Mouse (Mus musculus) MEL (cell line): ENCODE measurements around the gene Il6ra. TPM values are rescaled to one million over a fixed set of nuclear protein-coding genes. Genes with fewer than 3 reads are reported as not detected.

Experiments
- DNase-seq: peaks from one replicate; pipeline ENCODE4 v3.0.0; 2011; ENCODE audit warnings: low read depth, low spot score
- H3K27ac ChIP-seq: 2 replicates; pipeline ENCODE4 v1.5.1; 2012; ENCODE audit warnings: low read depth, mild to moderate bottlenecking, control low read depth, low read length, moderate library complexity; ENCODE audit not compliant: control insufficient read depth
- H3K27me3 ChIP-seq, 2 experiments: fragments of 150-350 bp in 1 of 2; sonication (generic) in 1 of 2; 2 replicates each; pipeline ENCODE4 v1.6.1; 2012; ENCODE audit warnings: low read length in 2 of 2, mild to moderate bottlenecking in 2 of 2, improper control_type of control experiment in 1 of 2, moderate library complexity in 1 of 2; ENCODE audit not compliant: insufficient read depth in 2 of 2, control insufficient read depth in 1 of 2
- H3K36me3 ChIP-seq, 2 experiments: 2 replicates each; pipeline ENCODE4 v1.6.1; 2012 to 2014; ENCODE audit warnings: low read length in 2 of 2, improper control_type of control experiment in 1 of 2, inconsistent platforms in 1 of 2, mild to moderate bottlenecking in 1 of 2; ENCODE audit not compliant: insufficient read depth in 2 of 2, control insufficient read depth in 1 of 2
- H3K4me1 ChIP-seq, 2 experiments: fragments of 150-350 bp in 1 of 2; sonication (generic) in 1 of 2; 2 replicates each; pipeline ENCODE4 v1.6.1; 2012; ENCODE audit warnings: low read length in 2 of 2, improper control_type of control experiment in 1 of 2, mild to moderate bottlenecking in 1 of 2; ENCODE audit not compliant: insufficient read depth in 2 of 2, control insufficient read depth in 1 of 2
- H3K4me3 ChIP-seq, 2 experiments: fragments of 150-350 bp in 1 of 2; sonication (generic) in 1 of 2; 2 replicates each; pipeline ENCODE4 v1.5.1; 2012; ENCODE audit warnings: low read depth in 2 of 2, low read length in 2 of 2, mild to moderate bottlenecking in 2 of 2, moderate library complexity in 2 of 2, control low read depth in 1 of 2, improper control_type of control experiment in 1 of 2; ENCODE audit not compliant: control insufficient read depth in 1 of 2, insufficient read depth in 1 of 2
- H3K79me2 ChIP-seq: 2 replicates; pipeline ENCODE4 v1.6.1; 2012; ENCODE audit warnings: mild to moderate bottlenecking, low read length, moderate library complexity; ENCODE audit not compliant: control insufficient read depth, poor library complexity, insufficient read depth
- H3K9ac ChIP-seq: 2 replicates; pipeline ENCODE4 v1.6.1; 2012; ENCODE audit warnings: low read depth, mild to moderate bottlenecking, control low read depth, low read length, moderate library complexity; ENCODE audit not compliant: control insufficient read depth, poor library complexity, severe bottlenecking
- H3K9me3 ChIP-seq: fragments of 150-350 bp; sonication (generic); replicated peaks from 2 replicates; pipeline ENCODE4 v1.6.1; 2012; ENCODE audit warnings: mild to moderate bottlenecking, low read length, improper control_type of control experiment, moderate library complexity; ENCODE audit not compliant: insufficient read depth
- BHLHE40 ChIP-seq: IDR thresholded peaks from 2 replicates; pipeline ENCODE4 v1.6.1; 2012; ENCODE audit warnings: low read depth, mild to moderate bottlenecking, inconsistent platforms, low read length, improper control_type of control experiment, borderline replicate concordance
- CHD1 ChIP-seq: IDR thresholded peaks from 2 replicates; pipeline ENCODE4 v1.6.1; 2012; ENCODE audit warnings: low read depth, mild to moderate bottlenecking, inconsistent platforms, low read length, improper control_type of control experiment
- E2F4 ChIP-seq: IDR thresholded peaks from 2 replicates; pipeline ENCODE4 v1.6.1; 2011; ENCODE audit warnings: low read depth, low read length, improper control_type of control experiment, borderline replicate concordance
- ELF1 ChIP-seq: IDR thresholded peaks from 2 replicates; pipeline ENCODE4 v1.6.1; 2014; ENCODE audit warnings: low read depth, mild to moderate bottlenecking, inconsistent platforms, low read length, improper control_type of control experiment, moderate library complexity
- EP300 ChIP-seq, 2 experiments: IDR thresholded peaks; 2 replicates each; pipeline ENCODE4 v1.6.1; 2011; ENCODE audit warnings: improper control_type of control experiment in 2 of 2, low read length in 2 of 2, low read depth in 1 of 2, mild to moderate bottlenecking in 1 of 2
- ETS1 ChIP-seq: IDR thresholded peaks from 2 replicates; pipeline ENCODE4 v1.6.1; 2012; ENCODE audit warnings: low read depth, mild to moderate bottlenecking, inconsistent platforms, low read length, improper control_type of control experiment, moderate library complexity
- GABPA ChIP-seq: IDR thresholded peaks from 2 replicates; pipeline ENCODE4 v1.6.1; 2012; ENCODE audit warnings: low read depth, mild to moderate bottlenecking, inconsistent platforms, low read length, improper control_type of control experiment, moderate library complexity
- GATA1 ChIP-seq: IDR thresholded peaks from 2 replicates; pipeline ENCODE4 v1.6.1; 2011; ENCODE audit warnings: low read depth, low read length, improper control_type of control experiment
- MAFK ChIP-seq: IDR thresholded peaks from 2 replicates; pipeline ENCODE4 v1.6.1; 2011; ENCODE audit warnings: low read depth, mild to moderate bottlenecking, low read length, improper control_type of control experiment, borderline replicate concordance
- MXI1 ChIP-seq: IDR thresholded peaks from 2 replicates; pipeline ENCODE4 v1.6.1; 2011; ENCODE audit warnings: mild to moderate bottlenecking, low read depth, low read length, improper control_type of control experiment
- MYC ChIP-seq: IDR thresholded peaks from 2 replicates; pipeline ENCODE4 v1.6.1; 2011; ENCODE audit warnings: low read depth, mild to moderate bottlenecking, low read length, improper control_type of control experiment, moderate library complexity
- NRF1 ChIP-seq: IDR thresholded peaks from 2 replicates; pipeline ENCODE4 v1.6.1; 2014; ENCODE audit warnings: low read depth, mild to moderate bottlenecking, inconsistent platforms, low read length, improper control_type of control experiment, moderate library complexity; ENCODE audit not compliant: poor library complexity, insufficient read depth, severe bottlenecking
- POLR2A ChIP-seq, 2 experiments: IDR thresholded peaks; 2 replicates each; pipeline ENCODE4 v1.6.1; 2011 to 2012; ENCODE audit warnings: low read length in 2 of 2, mild to moderate bottlenecking in 2 of 2, control low read depth in 1 of 2, improper control_type of control experiment in 1 of 2, low read depth in 1 of 2, moderate library complexity in 1 of 2; ENCODE audit not compliant: control insufficient read depth in 1 of 2, insufficient read depth in 1 of 2, poor library complexity in 1 of 2
- POLR2AphosphoS2 ChIP-seq: IDR thresholded peaks from 2 replicates; pipeline ENCODE4 v1.6.1; 2011; ENCODE audit warnings: low read length, improper control_type of control experiment
- POLR2AphosphoS5 ChIP-seq: IDR thresholded peaks from 2 replicates; pipeline ENCODE4 v1.6.1; 2012; ENCODE audit warnings: low read depth, borderline replicate concordance, mild to moderate bottlenecking, inconsistent platforms, low read length, moderate library complexity, mixed read lengths
- RAD21 ChIP-seq: IDR thresholded peaks from 2 replicates; pipeline ENCODE4 v1.6.1; 2011; ENCODE audit warnings: mild to moderate bottlenecking, low read depth, low read length, improper control_type of control experiment
- RCOR1 ChIP-seq: IDR thresholded peaks from 2 replicates; pipeline ENCODE4 v1.6.1; 2012; ENCODE audit warnings: low read depth, mild to moderate bottlenecking, inconsistent platforms, low read length, improper control_type of control experiment
- TAL1 ChIP-seq: IDR thresholded peaks from 2 replicates; pipeline ENCODE4 v1.6.1; 2012; ENCODE audit warnings: mild to moderate bottlenecking, inconsistent platforms, low read length, moderate library complexity, mixed read lengths
- TBP ChIP-seq: IDR thresholded peaks from 2 replicates; pipeline ENCODE4 v1.8.0; 2011; ENCODE audit warnings: low read depth, low read length, improper control_type of control experiment
- UBTF ChIP-seq: IDR thresholded peaks from 2 replicates; pipeline ENCODE4 v1.6.1; 2012; ENCODE audit warnings: low read depth, mild to moderate bottlenecking, inconsistent platforms, low read length, improper control_type of control experiment, moderate library complexity, borderline replicate concordance; ENCODE audit not compliant: insufficient read depth
- USF1 ChIP-seq: IDR thresholded peaks from 2 replicates; pipeline ENCODE4 v1.6.1; 2014; ENCODE audit warnings: low read depth, mild to moderate bottlenecking, inconsistent platforms, low read length, improper control_type of control experiment, moderate library complexity
- ZKSCAN1 ChIP-seq: IDR thresholded peaks from 2 replicates; pipeline ENCODE4 v1.6.1; 2012; ENCODE audit warnings: low read depth, mild to moderate bottlenecking, inconsistent platforms, low read length, improper control_type of control experiment, moderate library complexity
- ZMIZ1 ChIP-seq: IDR thresholded peaks from 2 replicates; pipeline ENCODE4 v1.6.1; 2012; ENCODE audit warnings: low read depth, mild to moderate bottlenecking, inconsistent platforms, low read length, improper control_type of control experiment, moderate library complexity
- polyA plus RNA-seq, 2 experiments: library from polyadenylated mRNA; stranded (reverse) in 1 of 2; unstranded in 1 of 2; fragments of >175 nt in 1 of 2; fragments of >200 nt in 1 of 2; gene quantifications; 2 replicates each; pipeline versions ENCODE4 v1.2.1 to v1.2.4; 2012; ENCODE audit warnings: low replicate concordance in 2 of 2, low read depth in 1 of 2; ENCODE audit not compliant: insufficient read length in 2 of 2, insufficient read depth in 1 of 2, missing spikeins in 1 of 2
- total RNA-seq: library from RNA; depleted of rRNA; stranded (reverse); fragments of 300-350 nt; gene quantifications from 2 replicates; pipeline ENCODE4 v1.2.3, GENCODE M21; 2012

Gene Il6ra
- total and polyA plus RNA-seq, 3 experiments = 0.15 to 3.4 TPM; not detected in 1

DNA sequence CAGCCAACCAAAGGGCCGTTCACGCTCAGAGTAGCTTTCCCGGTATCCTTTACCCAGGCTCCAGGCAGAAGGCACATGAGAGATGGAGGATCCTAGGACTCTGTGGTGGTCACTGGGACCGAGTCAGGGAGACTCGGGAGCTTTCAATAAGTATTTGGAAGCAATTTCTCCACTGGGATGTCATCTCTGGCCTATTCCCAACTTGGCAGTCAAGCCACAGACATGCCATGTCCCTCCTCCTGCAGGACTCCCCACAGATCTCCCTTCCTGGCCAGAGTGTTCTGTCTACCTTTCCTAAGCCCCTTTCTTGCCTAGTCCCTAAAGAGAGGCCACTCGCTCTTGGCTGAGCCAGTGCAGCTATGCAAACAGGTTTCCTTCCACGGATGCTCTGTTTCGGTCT lies 35.9 kb downstream of the Il6ra start:
- Histone ChIP-seq H3K9ac (no peak overlapping the region), H3K79me2 (no peaks in the 10 kb centered on the region), H3K4me3 (no peak overlapping the region), H3K4me1 (peaks cover 3 to 16% of the 10 kb centered on the region in 2 experiments), H3K27ac (no peak overlapping the region), H3K9me3 (no peaks in the 10 kb centered on the region), H3K36me3 (peaks cover 0 to 11% of the 10 kb centered on the region in 2 experiments; a peak in 2 of 4 replicates), H3K27me3 (no peaks in the 10 kb centered on the region)
- no peak for DNase-seq
- no peak for TF ChIP-seq USF1
- no peak for TF ChIP-seq MAFK
- no peak for TF ChIP-seq TAL1
- TF ChIP-seq POLR2AphosphoS5 = no peak
- TF ChIP-seq UBTF = no peak
- no peak for TF ChIP-seq CHD1

DNA sequence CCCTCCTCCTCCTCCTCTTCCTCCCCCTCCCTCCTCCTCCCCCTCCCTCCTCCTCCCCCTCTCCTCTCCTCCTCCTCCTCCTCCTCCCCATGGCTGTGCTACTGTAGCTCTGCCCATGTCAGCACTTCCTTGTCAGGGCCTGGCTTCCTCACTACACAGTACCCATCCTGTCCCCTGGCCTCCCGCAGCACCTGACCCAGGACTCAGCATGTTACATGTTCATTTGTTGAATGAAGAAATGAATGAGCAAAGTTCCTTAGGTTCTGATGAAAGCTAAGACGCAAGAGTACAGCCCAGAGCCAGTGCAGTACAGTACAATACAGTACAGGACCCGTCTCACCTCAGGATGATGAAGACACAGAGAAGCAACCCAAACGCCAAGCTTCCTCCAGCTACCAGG lies 36.5 kb downstream of the Il6ra start:
- DNase-seq = no peak
- no peaks in the 10 kb centered on the region for H3K79me2 ChIP-seq
- peaks cover 6 to 23% of the 10 kb centered on the region in 2 experiments for H3K4me1 ChIP-seq
- no peaks in the 10 kb centered on the region for H3K9me3 ChIP-seq
- no peaks in the 10 kb centered on the region for H3K27me3 ChIP-seq
- no peak overlapping the region for H3K27ac ChIP-seq
- H3K36me3 ChIP-seq = peaks cover 0 to 16% of the 10 kb centered on the region in 2 experiments; a peak in 2 of 4 replicates
- TF ChIP-seq POLR2A (IDR thresholded peaks at IDR 0.05; ENCODE audit: control insufficient read depth in 1 of 2, insufficient read depth in 1 of 2, low read depth in 1 of 2, low read length in 2 of 2, poor library complexity in 1 of 2) = no peak
- no peak for TF ChIP-seq MYC
- no peak for TF ChIP-seq POLR2AphosphoS2
- no peak overlapping the region for H3K4me3 ChIP-seq
- H3K9ac ChIP-seq = no peak overlapping the region

DNA sequence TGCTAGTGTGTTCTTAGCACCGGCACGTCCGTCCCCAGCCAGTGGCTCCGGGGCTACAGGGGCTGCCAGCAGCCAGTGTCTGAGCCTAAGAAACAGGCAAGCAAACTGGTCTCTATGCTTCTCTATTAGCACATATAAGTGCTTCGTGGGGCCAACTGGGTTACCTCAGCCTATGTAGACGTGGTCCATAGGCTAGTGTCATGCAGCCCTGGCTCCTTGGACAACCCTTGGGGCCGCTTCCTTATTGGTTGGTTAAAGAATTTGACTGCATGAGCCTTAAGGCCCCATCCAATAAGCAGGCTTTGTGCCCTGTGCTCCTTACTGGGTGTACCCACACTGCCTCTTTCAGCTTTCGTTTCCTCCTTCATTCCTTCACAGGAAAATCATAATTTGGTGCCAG lies 37.2 kb downstream of the Il6ra start:
- Histone ChIP-seq H3K36me3 (peaks cover 0 to 23% of the 10 kb centered on the region in 2 experiments; a peak in 2 of 4 replicates), H3K4me3 (no peak overlapping the region), H3K27me3 (no peaks in the 10 kb centered on the region), H3K9me3 (no peaks in the 10 kb centered on the region), H3K79me2 (no peaks in the 10 kb centered on the region), H3K9ac (no peak overlapping the region), H3K4me1 (peaks cover 9 to 29% of the 10 kb centered on the region in 2 experiments), H3K27ac (no peak overlapping the region)
- no peak for DNase-seq
- TF ChIP-seq MXI1 = no peak
- no peak for TF ChIP-seq EP300 (IDR thresholded peaks at IDR 0.05; ENCODE audit: low read depth in 1 of 2, low read length in 2 of 2)
- no peak for TF ChIP-seq RAD21
- TF ChIP-seq GATA1 = no peak
- TF ChIP-seq BHLHE40 = no peak
- no peak for TF ChIP-seq ETS1
- TF ChIP-seq TBP = no peak
- no peak for TF ChIP-seq E2F4
- no peak for TF ChIP-seq NRF1
- TF ChIP-seq ZKSCAN1 = no peak
- TF ChIP-seq ELF1 = no peak
- TF ChIP-seq RCOR1 = no peak
- TF ChIP-seq UBTF = no peak
- TF ChIP-seq CHD1 = no peak
- no peak for TF ChIP-seq USF1
- no peak for TF ChIP-seq GABPA
- no peak for TF ChIP-seq ZMIZ1
